Mouse (Mus musculus) erythroblast, embryonic 14.5 days (primary cell): ENCODE measurements around the gene Mis18a.

Source experiments
- GATA1 ChIP-seq: IDR thresholded peaks from 2 replicates; pipeline ENCODE4 v1.6.1; 2012; ENCODE audit warnings: low read length, inconsistent platforms, mixed read lengths
- TAL1 ChIP-seq: IDR thresholded peaks from 3 replicates; pipeline ENCODE4 v1.6.1; 2012; ENCODE audit warnings: low read length, inconsistent platforms, mixed read lengths

DNA sequence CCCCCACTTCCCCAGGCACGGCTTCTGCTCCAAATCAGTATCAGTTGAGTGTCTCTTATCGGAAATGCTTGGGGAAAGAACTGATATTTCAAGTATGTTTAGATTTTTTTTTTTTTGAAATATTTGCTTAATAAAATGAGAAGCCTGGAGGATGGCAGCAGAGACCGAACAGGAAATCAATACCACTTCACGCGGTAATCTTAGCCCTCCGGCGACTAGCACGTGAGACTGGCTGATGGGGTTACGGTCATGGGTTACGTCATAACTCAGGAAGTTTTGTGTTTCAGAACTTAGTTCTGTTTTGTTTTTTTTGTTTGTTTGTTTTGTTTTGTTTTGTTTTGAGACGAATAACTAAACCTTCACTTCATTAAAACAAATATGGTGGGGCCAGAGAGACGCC is 16.9 kb downstream of the Mis18a start:
- TF ChIP-seq GATA1: no peak
- no peak for TF ChIP-seq TAL1
